Mouse (Mus musculus) MEL (cell line): ENCODE measurements around the gene Dnajc10. TPM values are rescaled to one million over a fixed set of nuclear protein-coding genes. Genes with fewer than 3 reads are reported as not detected.
A peak's percentile ranks its signal among the peaks of the same experiment; 100 is the strongest.

Experiments used
- DNase-seq: peaks from one replicate; pipeline ENCODE4 v3.0.0; 2011; ENCODE audit warnings: low read depth, low spot score
- H3K27ac ChIP-seq: 2 replicates; pipeline ENCODE4 v1.5.1; 2012; ENCODE audit warnings: low read depth, mild to moderate bottlenecking, control low read depth, low read length, moderate library complexity; ENCODE audit not compliant: control insufficient read depth
- H3K27me3 ChIP-seq, 2 experiments: fragments of 150-350 bp in 1 of 2; sonication (generic) in 1 of 2; 2 replicates each; pipeline ENCODE4 v1.6.1; 2012; ENCODE audit warnings: low read length in 2 of 2, mild to moderate bottlenecking in 2 of 2, improper control_type of control experiment in 1 of 2, moderate library complexity in 1 of 2; ENCODE audit not compliant: insufficient read depth in 2 of 2, control insufficient read depth in 1 of 2
- H3K36me3 ChIP-seq, 2 experiments: 2 replicates each; pipeline ENCODE4 v1.6.1; 2012 to 2014; ENCODE audit warnings: low read length in 2 of 2, improper control_type of control experiment in 1 of 2, inconsistent platforms in 1 of 2, mild to moderate bottlenecking in 1 of 2; ENCODE audit not compliant: insufficient read depth in 2 of 2, control insufficient read depth in 1 of 2
- H3K4me1 ChIP-seq, 2 experiments: fragments of 150-350 bp in 1 of 2; sonication (generic) in 1 of 2; 2 replicates each; pipeline ENCODE4 v1.6.1; 2012; ENCODE audit warnings: low read length in 2 of 2, improper control_type of control experiment in 1 of 2, mild to moderate bottlenecking in 1 of 2; ENCODE audit not compliant: insufficient read depth in 2 of 2, control insufficient read depth in 1 of 2
- H3K4me3 ChIP-seq, 2 experiments: fragments of 150-350 bp in 1 of 2; sonication (generic) in 1 of 2; 2 replicates each; pipeline ENCODE4 v1.5.1; 2012; ENCODE audit warnings: low read depth in 2 of 2, low read length in 2 of 2, mild to moderate bottlenecking in 2 of 2, moderate library complexity in 2 of 2, control low read depth in 1 of 2, improper control_type of control experiment in 1 of 2; ENCODE audit not compliant: control insufficient read depth in 1 of 2, insufficient read depth in 1 of 2
- H3K79me2 ChIP-seq: 2 replicates; pipeline ENCODE4 v1.6.1; 2012; ENCODE audit warnings: mild to moderate bottlenecking, low read length, moderate library complexity; ENCODE audit not compliant: control insufficient read depth, poor library complexity, insufficient read depth
- H3K9ac ChIP-seq: 2 replicates; pipeline ENCODE4 v1.6.1; 2012; ENCODE audit warnings: low read depth, mild to moderate bottlenecking, control low read depth, low read length, moderate library complexity; ENCODE audit not compliant: control insufficient read depth, poor library complexity, severe bottlenecking
- H3K9me3 ChIP-seq: fragments of 150-350 bp; sonication (generic); replicated peaks from 2 replicates; pipeline ENCODE4 v1.6.1; 2012; ENCODE audit warnings: mild to moderate bottlenecking, low read length, improper control_type of control experiment, moderate library complexity; ENCODE audit not compliant: insufficient read depth
- EP300 ChIP-seq, 2 experiments: IDR thresholded peaks; 2 replicates each; pipeline ENCODE4 v1.6.1; 2011; ENCODE audit warnings: improper control_type of control experiment in 2 of 2, low read length in 2 of 2, low read depth in 1 of 2, mild to moderate bottlenecking in 1 of 2
- ETS1 ChIP-seq: IDR thresholded peaks from 2 replicates; pipeline ENCODE4 v1.6.1; 2012; ENCODE audit warnings: low read depth, mild to moderate bottlenecking, inconsistent platforms, low read length, improper control_type of control experiment, moderate library complexity
- GABPA ChIP-seq: IDR thresholded peaks from 2 replicates; pipeline ENCODE4 v1.6.1; 2012; ENCODE audit warnings: low read depth, mild to moderate bottlenecking, inconsistent platforms, low read length, improper control_type of control experiment, moderate library complexity
- GATA1 ChIP-seq: IDR thresholded peaks from 2 replicates; pipeline ENCODE4 v1.6.1; 2011; ENCODE audit warnings: low read depth, low read length, improper control_type of control experiment
- HCFC1 ChIP-seq: IDR thresholded peaks from 2 replicates; pipeline ENCODE4 v1.6.1; 2012; ENCODE audit warnings: low read depth, mild to moderate bottlenecking, inconsistent platforms, low read length, improper control_type of control experiment, moderate library complexity
- MAFK ChIP-seq: IDR thresholded peaks from 2 replicates; pipeline ENCODE4 v1.6.1; 2011; ENCODE audit warnings: low read depth, mild to moderate bottlenecking, low read length, improper control_type of control experiment, borderline replicate concordance
- MAX ChIP-seq: IDR thresholded peaks from 2 replicates; pipeline ENCODE4 v1.6.1; 2011; ENCODE audit warnings: low read length, improper control_type of control experiment
- MEF2A ChIP-seq: IDR thresholded peaks from 2 replicates; pipeline ENCODE4 v1.6.1; 2014; ENCODE audit warnings: low read depth, mild to moderate bottlenecking, inconsistent platforms, low read length, improper control_type of control experiment; ENCODE audit not compliant: poor library complexity, insufficient replicate concordance, severe bottlenecking; ENCODE audit errors: extremely low read depth
- RAD21 ChIP-seq: IDR thresholded peaks from 2 replicates; pipeline ENCODE4 v1.6.1; 2011; ENCODE audit warnings: mild to moderate bottlenecking, low read depth, low read length, improper control_type of control experiment
- SIN3A ChIP-seq: IDR thresholded peaks from 2 replicates; pipeline ENCODE4 v1.6.1; 2012; ENCODE audit warnings: low read length, improper control_type of control experiment, inconsistent platforms
- SMC3 ChIP-seq: IDR thresholded peaks from 2 replicates; pipeline ENCODE4 v1.6.1; 2011; ENCODE audit warnings: low read depth, low read length, improper control_type of control experiment
- ZKSCAN1 ChIP-seq: IDR thresholded peaks from 2 replicates; pipeline ENCODE4 v1.6.1; 2012; ENCODE audit warnings: low read depth, mild to moderate bottlenecking, inconsistent platforms, low read length, improper control_type of control experiment, moderate library complexity
- polyA plus RNA-seq, 2 experiments: library from polyadenylated mRNA; stranded (reverse) in 1 of 2; unstranded in 1 of 2; fragments of >175 nt in 1 of 2; fragments of >200 nt in 1 of 2; gene quantifications; 2 replicates each; pipeline versions ENCODE4 v1.2.1 to v1.2.4; 2012; ENCODE audit warnings: low replicate concordance in 2 of 2, low read depth in 1 of 2; ENCODE audit not compliant: insufficient read length in 2 of 2, insufficient read depth in 1 of 2, missing spikeins in 1 of 2
- total RNA-seq: library from RNA; depleted of rRNA; stranded (reverse); fragments of 300-350 nt; gene quantifications from 2 replicates; pipeline ENCODE4 v1.2.3, GENCODE M21; 2012

Dnajc10 gene
- total and polyA plus RNA-seq, 3 experiments = 35.9 to 53.9 (median 51.8) TPM

DNA sequence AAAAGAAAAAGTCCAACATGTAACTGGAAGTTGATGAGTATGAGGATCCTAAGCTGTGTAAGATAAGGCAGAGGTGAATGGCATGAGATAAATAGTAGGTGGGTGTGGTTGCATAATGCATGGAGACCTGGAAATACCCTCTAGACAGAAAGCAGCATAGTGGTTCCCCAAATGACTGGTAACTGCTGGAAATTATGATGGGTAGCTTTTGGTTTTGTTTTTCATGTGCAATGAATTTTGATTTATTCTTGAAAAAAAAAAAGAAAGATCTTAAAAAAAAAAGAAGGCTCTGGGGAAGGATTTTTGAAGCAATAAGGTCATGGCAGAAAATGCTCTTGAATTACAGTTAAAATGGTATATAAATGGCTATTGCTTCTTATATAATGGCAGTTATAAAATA is 59.6 kb downstream of the Dnajc10 start:
- peak; percentile 29 for DNase-seq
- Histone ChIP-seq H3K27ac (no peak overlapping the region), H3K9me3 (no peaks in the 10 kb centered on the region), H3K79me2 (no peaks in the 10 kb centered on the region), H3K36me3 (no peaks in the 10 kb centered on the region), H3K4me3 (no peak overlapping the region), H3K4me1 (no peaks in the 10 kb centered on the region), H3K27me3 (no peaks in the 10 kb centered on the region; a peak in 1 of 4 replicates), H3K9ac (no peak overlapping the region)
- no peak for TF ChIP-seq RAD21
- TF ChIP-seq EP300 (IDR thresholded peaks at IDR 0.05; ENCODE audit: low read depth in 1 of 2, low read length in 2 of 2) = 0 out of 4 replicates have a peak, but pooled peaks of 1 of the 2 experiments have one; percentile 16
- TF ChIP-seq MAX = no peak
- peak; percentile 39; the same call in 1 of the 2 replicates for TF ChIP-seq GATA1

- no peak overlapping the region for H3K4me3 ChIP-seq
- H3K9ac ChIP-seq = no peak overlapping the region
- no peak for DNase-seq
- H3K79me2 ChIP-seq = no peaks in the 10 kb centered on the region
- H3K36me3 ChIP-seq = no peaks in the 10 kb centered on the region
- H3K9me3 ChIP-seq = no peaks in the 10 kb centered on the region
- no peaks in the 10 kb centered on the region for H3K4me1 ChIP-seq
- no peak overlapping the region for H3K27ac ChIP-seq
- H3K27me3 ChIP-seq = peaks cover 0 to 2% of the 10 kb centered on the region in 2 experiments; a peak in 3 of 4 replicates
- TF ChIP-seq MAFK = no peak
- TF ChIP-seq HCFC1 = no peak
- no peak for TF ChIP-seq ZKSCAN1
- TF ChIP-seq SMC3 = no peak
- TF ChIP-seq, all 39 proteins: peak for 0
Measured at GRCm38 (mm10) chr2:80379848-80380247, 64.6 kb downstream of the Dnajc10 start.

- TF ChIP-seq MEF2A (no peak), ETS1 (no peak), SIN3A (no peak), GABPA (no peak)
- no peak overlapping the region for H3K27ac ChIP-seq
- no peak overlapping the region for H3K4me3 ChIP-seq
- peak; percentile 8 for DNase-seq
- H3K27me3 ChIP-seq = peaks cover 0 to 4% of the 10 kb centered on the region in 2 experiments; a peak in 3 of 4 replicates
- H3K9ac ChIP-seq = no peak overlapping the region
- H3K4me1 ChIP-seq = no peaks in the 10 kb centered on the region
- no peaks in the 10 kb centered on the region for H3K79me2 ChIP-seq
- H3K9me3 ChIP-seq = no peaks in the 10 kb centered on the region
- no peaks in the 10 kb centered on the region for H3K36me3 ChIP-seq
Measured at GRCm38 (mm10) chr2:80384447-80384846, 69.2 kb downstream of the Dnajc10 start.
